Mouse (Mus musculus) small intestine, adult 2 months (tissue): Measurements from ENCODE around the gene Rreb1. TPM values are rescaled to one million over a fixed set of nuclear protein-coding genes. Genes with fewer than 3 reads are reported as not detected.
A peak's percentile ranks its signal among the peaks of the same experiment; 100 is the strongest.

Experiments used
- H3K27ac ChIP-seq: fragments of 200-500 bp; 2 replicates; pipeline ENCODE4 v1.5.1; 2012; ENCODE audit warnings: low read depth, low read length, control low read depth, inconsistent platforms; ENCODE audit not compliant: insufficient read depth
- H3K27me3 ChIP-seq: fragments of 200-500 bp; 2 replicates; pipeline ENCODE4 v1.6.1; 2012; ENCODE audit warnings: mild to moderate bottlenecking, moderate library complexity, low read length, inconsistent platforms; ENCODE audit not compliant: control insufficient read depth, insufficient read depth
- H3K36me3 ChIP-seq: fragments of 200-500 bp; 2 replicates; pipeline ENCODE4 v1.6.1; 2012; ENCODE audit warnings: mild to moderate bottlenecking, low read length, control low read depth, inconsistent platforms; ENCODE audit not compliant: control insufficient read depth, insufficient read depth
- H3K4me1 ChIP-seq: fragments of 200-500 bp; 2 replicates; pipeline ENCODE4 v1.6.1; 2012; ENCODE audit warnings: low read length, inconsistent platforms, mixed read lengths; ENCODE audit not compliant: control insufficient read depth, insufficient read depth, insufficient read length
- H3K4me3 ChIP-seq: fragments of 200-500 bp; 2 replicates; pipeline ENCODE4 v1.5.1; 2012; ENCODE audit warnings: low read depth, mild to moderate bottlenecking, control low read depth, inconsistent platforms, low read length, moderate library complexity
- CTCF ChIP-seq: fragments of 200-500 bp; IDR thresholded peaks from 2 replicates; pipeline ENCODE4 v1.5.1; 2012; ENCODE audit warnings: low read depth, mild to moderate bottlenecking, control low read depth, inconsistent platforms, low read length, moderate library complexity, mixed read lengths; ENCODE audit not compliant: insufficient replicate concordance, insufficient read length; ENCODE audit errors: extremely low read depth
- POLR2A ChIP-seq: fragments of 200-500 bp; IDR thresholded peaks from 2 replicates; pipeline ENCODE4 v1.6.1; 2012; ENCODE audit warnings: low read depth, mild to moderate bottlenecking, control low read depth, inconsistent platforms, low read length, moderate library complexity
- WGBS: fragments of 180-500 bp; shearing (Covaris S2); methylation state at CpG from one replicate; pipeline ENCODE4 v1.1.7; 2018; 5-methylcytosine and 5-hydroxymethylcytosine counted together
- polyA plus RNA-seq: library from polyadenylated mRNA; depleted of rRNA; stranded (reverse); fragments of >200 nt; gene quantifications from 2 replicates; pipeline ENCODE4 v1.2.3, GENCODE M21; 2012

Gene Rreb1
- polyA plus RNA-seq, 1 experiment, result 28.2 TPM

GRCm38 (mm10) chr13:37801101-37802075 lies 23.2 kb downstream of the Rreb1 start:
- H3K4me3 ChIP-seq, result no peak overlapping the region
- peak overlapping the region; percentile 79 for H3K27ac ChIP-seq
- no peak for TF ChIP-seq CTCF
- TF ChIP-seq POLR2A, result peak; percentile 16; the same call in 1 of the 2 replicates
- H3K36me3 ChIP-seq, result no peaks in the 10 kb centered on the region
- H3K4me1 ChIP-seq, result peaks cover 27% of the 10 kb centered on the region
- 31% methylated on average over 11 of the region's 11 CpGs for WGBS
- H3K27me3 ChIP-seq, result no peaks in the 10 kb centered on the region

DNA sequence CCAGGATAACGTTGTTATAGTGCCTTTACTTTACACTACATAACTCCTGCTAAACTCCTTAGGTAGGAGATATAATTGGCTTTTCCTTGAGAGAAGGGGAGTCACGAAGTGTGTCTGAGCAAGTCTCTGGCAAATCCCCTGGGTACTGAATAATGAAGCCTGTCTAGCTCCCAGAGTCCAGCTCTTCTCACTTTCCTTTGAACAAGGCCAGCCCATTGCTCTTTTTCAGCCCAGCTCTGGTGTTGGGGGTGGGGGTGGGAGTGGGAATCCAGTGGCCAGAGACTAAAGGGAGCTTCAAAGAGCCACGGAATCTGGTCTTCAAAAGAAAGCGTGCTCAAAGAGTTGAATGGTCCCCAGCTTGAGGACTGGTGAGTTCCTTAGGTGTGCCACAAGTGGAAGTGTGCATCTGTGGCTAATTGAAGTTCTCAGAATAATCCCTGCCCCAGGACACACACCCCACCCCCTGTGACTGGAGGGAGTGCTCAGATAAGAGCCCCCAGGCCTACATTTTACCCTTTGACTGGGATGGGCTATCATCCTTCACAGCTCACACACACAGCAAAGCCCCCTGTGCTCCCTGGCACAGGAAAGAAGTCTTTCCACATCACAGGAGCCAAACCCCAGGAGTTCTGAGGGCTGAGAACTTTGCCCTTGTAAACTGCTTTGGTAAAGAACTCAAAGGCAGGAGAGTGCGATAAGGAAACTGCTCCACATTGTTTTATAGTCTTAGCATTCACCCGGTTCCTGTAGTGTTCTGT lies 24.2 kb downstream of the Rreb1 start:
- TF ChIP-seq POLR2A, result no peak
- TF ChIP-seq CTCF, result no peak
- Histone ChIP-seq H3K27ac (peak overlapping the region; percentile 94), H3K27me3 (no peaks in the 10 kb centered on the region), H3K36me3 (no peaks in the 10 kb centered on the region), H3K4me3 (no peak overlapping the region), H3K4me1 (peaks cover 27% of the 10 kb centered on the region)
- WGBS, result 22% methylated on average over 6 of the region's 6 CpGs

DNA sequence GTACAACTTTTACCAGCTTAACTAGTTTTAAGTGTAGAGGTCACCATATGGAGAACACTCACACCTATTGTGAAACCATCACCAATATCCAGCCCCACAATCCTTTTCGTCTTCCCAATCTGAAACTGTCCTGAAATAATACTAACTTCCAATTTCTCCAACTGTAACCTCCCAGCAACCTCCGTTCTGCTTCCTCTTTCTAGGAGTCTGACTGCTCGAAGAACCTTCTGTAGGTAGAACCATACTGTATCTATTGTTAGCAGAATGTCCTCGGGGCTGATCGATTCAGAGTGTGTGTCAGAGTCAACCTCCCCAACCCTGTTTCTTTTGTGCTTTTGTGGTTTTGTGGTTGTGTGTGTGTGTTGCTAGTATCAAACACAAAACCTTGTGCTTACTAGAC lies 25.0 kb downstream of the Rreb1 start:
- Histone ChIP-seq H3K36me3 (no peaks in the 10 kb centered on the region), H3K27me3 (no peaks in the 10 kb centered on the region), H3K4me3 (no peak overlapping the region), H3K27ac (peak overlapping the region; percentile 94), H3K4me1 (peaks cover 27% of the 10 kb centered on the region)
- WGBS, result 30% methylated on average over 5 of the region's 5 CpGs
- TF ChIP-seq POLR2A, result no peak
- no peak for TF ChIP-seq CTCF

GRCm38 (mm10) chr13:37804023-37804422 lies 25.8 kb downstream of the Rreb1 start:
- Histone ChIP-seq H3K27ac (no peak overlapping the region), H3K4me1 (peaks cover 25% of the 10 kb centered on the region), H3K27me3 (no peaks in the 10 kb centered on the region), H3K4me3 (no peak overlapping the region), H3K36me3 (no peaks in the 10 kb centered on the region)
- WGBS, result 45% methylated on average over 5 of the region's 5 CpGs
- TF ChIP-seq POLR2A, result no peak
- no peak for TF ChIP-seq CTCF

- H3K36me3 ChIP-seq, result no peaks in the 10 kb centered on the region
- 33% methylated on average over 9 of the region's 9 CpGs for WGBS
- no peak overlapping the region for H3K4me3 ChIP-seq
- peaks cover 6% of the 10 kb centered on the region; the same call in 1 of the 2 replicates for H3K4me1 ChIP-seq
- no peak overlapping the region for H3K27ac ChIP-seq
- H3K27me3 ChIP-seq, result no peaks in the 10 kb centered on the region
- TF ChIP-seq POLR2A (no peak), CTCF (no peak)
Measured at GRCm38 (mm10) chr13:37815001-37815400, 36.8 kb downstream of the Rreb1 start.

- no peaks in the 10 kb centered on the region for H3K36me3 ChIP-seq
- 89% methylated on average over 5 of the region's 5 CpGs for WGBS
- no peak overlapping the region for H3K4me3 ChIP-seq
- peaks cover 6% of the 10 kb centered on the region; the same call in 1 of the 2 replicates for H3K4me1 ChIP-seq
- no peaks in the 10 kb centered on the region for H3K27me3 ChIP-seq
- no peak for TF ChIP-seq CTCF
- TF ChIP-seq POLR2A, result no peak
- no peak overlapping the region for H3K27ac ChIP-seq
Measured at GRCm38 (mm10) chr13:37816736-37817135, 38.5 kb downstream of the Rreb1 start.

DNA sequence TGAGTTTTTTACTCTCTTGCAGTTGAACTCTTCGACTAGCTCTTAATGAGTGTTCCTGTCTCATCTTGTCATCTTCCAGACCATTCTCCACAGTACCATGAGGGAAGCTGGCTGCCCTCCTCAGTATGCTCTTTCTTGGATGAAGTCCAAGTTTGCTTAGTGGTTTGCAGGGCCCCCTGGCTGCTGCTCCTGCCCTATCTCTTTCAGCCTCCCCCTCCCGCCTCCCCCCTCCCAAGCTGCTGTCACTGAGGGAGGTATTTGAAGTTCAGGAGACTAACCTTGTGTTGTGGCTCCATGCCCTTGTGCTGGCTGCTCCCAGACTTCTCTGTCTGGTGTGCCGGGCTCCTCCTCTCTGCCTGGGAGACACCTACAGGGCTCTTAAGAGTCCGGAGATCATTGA lies 43.2 kb downstream of the Rreb1 start:
- Histone ChIP-seq H3K27ac (no peak overlapping the region), H3K4me3 (no peak overlapping the region), H3K36me3 (no peaks in the 10 kb centered on the region), H3K4me1 (peaks cover 4% of the 10 kb centered on the region), H3K27me3 (no peaks in the 10 kb centered on the region)
- WGBS, result 9% methylated on average over 4 of the region's 4 CpGs
- no peak for TF ChIP-seq POLR2A
- TF ChIP-seq CTCF, result no peak
